Mouse (Mus musculus) forebrain, postnatal 0 days (tissue): ENCODE results near the gene Ccdc73. TPM values are rescaled to one million over a fixed set of nuclear protein-coding genes. Genes with fewer than 3 reads are reported as not detected.
"Not testable (repeated sequence)": the region's sequence is repeated elsewhere in the genome, so short reads cannot be mapped to it uniquely, and the experiment has no call there.

Experiments used
- ATAC-seq: fragments of 200-750 bp; cut with Nextera tagmentation; 2 replicates; pipeline ENCODE4 v1.8.0; 2017; ENCODE audit warnings: mild to moderate bottlenecking, moderate library complexity
- DNase-seq: peaks from one replicate; pipeline ENCODE4 v3.0.0-alpha.2; 2015
- H3K27ac ChIP-seq: fragments of 300-500 bp; sonication (generic); 2 replicates; pipeline ENCODE4 v1.5.1; 2014; ENCODE audit warnings: low read depth, mild to moderate bottlenecking, antibody characterized with exemption, low read length, moderate library complexity, mixed read lengths
- H3K27me3 ChIP-seq: fragments of 300-500 bp; sonication (generic); 2 replicates; pipeline ENCODE4 v1.6.1; 2014; ENCODE audit warnings: mild to moderate bottlenecking, low read length, mixed read lengths; ENCODE audit not compliant: insufficient read depth
- H3K36me3 ChIP-seq: fragments of 300-500 bp; sonication (generic); 2 replicates; pipeline ENCODE4 v1.6.1; 2014; ENCODE audit warnings: mild to moderate bottlenecking, moderate library complexity; ENCODE audit not compliant: insufficient read depth
- H3K4me1 ChIP-seq: fragments of 300-500 bp; sonication (generic); 2 replicates; pipeline ENCODE4 v1.6.1; 2014; ENCODE audit warnings: antibody characterized with exemption; ENCODE audit not compliant: insufficient read depth
- H3K4me2 ChIP-seq: fragments of 300-500 bp; sonication (generic); 2 replicates; pipeline ENCODE4 v1.6.1; 2014; ENCODE audit warnings: low read depth, mild to moderate bottlenecking, moderate library complexity
- H3K4me3 ChIP-seq: fragments of 300-500 bp; sonication (generic); 2 replicates; pipeline ENCODE4 v1.5.1; 2014; ENCODE audit warnings: low read depth, low read length, mixed read lengths
- H3K9ac ChIP-seq: fragments of 300-500 bp; sonication (generic); 2 replicates; pipeline ENCODE4 v1.6.1; 2014; ENCODE audit warnings: mild to moderate bottlenecking
- H3K9me3 ChIP-seq: fragments of 300-500 bp; sonication (generic); 2 replicates; pipeline ENCODE4 v1.6.1; 2016; ENCODE audit warnings: low read length
- CTCF ChIP-seq: sonication (generic); IDR thresholded peaks from 2 replicates; pipeline ENCODE4 v1.5.1; 2016; ENCODE audit warnings: antibody characterized with exemption, control low read depth, low read depth
- WGBS: fragments of 180-500 bp; shearing (Covaris S2); extraction: QIAGEN DNeasy Blood & Tissue Kit; methylation state at CpG from one replicate; pipeline ENCODE4 v1.1.7; 2014; 5-methylcytosine and 5-hydroxymethylcytosine counted together
- polyA plus RNA-seq: library from polyadenylated mRNA; unstranded; fragments of >200 nt; fragmentation: Nextera tagmentation; extraction: Ambion mirVana; gene quantifications from 2 replicates; pipeline ENCODE4 v1.2.1, GENCODE M21; 2015
- total RNA-seq: library from RNA; depleted of rRNA; stranded (reverse); fragments of >200 nt; gene quantifications from 2 replicates; pipeline ENCODE4 v1.2.3, GENCODE M21; 2014

Ccdc73 gene
- total and polyA plus RNA-seq, 2 experiments from 2014 or later = 3.9 TPM; not detected in 1

DNA sequence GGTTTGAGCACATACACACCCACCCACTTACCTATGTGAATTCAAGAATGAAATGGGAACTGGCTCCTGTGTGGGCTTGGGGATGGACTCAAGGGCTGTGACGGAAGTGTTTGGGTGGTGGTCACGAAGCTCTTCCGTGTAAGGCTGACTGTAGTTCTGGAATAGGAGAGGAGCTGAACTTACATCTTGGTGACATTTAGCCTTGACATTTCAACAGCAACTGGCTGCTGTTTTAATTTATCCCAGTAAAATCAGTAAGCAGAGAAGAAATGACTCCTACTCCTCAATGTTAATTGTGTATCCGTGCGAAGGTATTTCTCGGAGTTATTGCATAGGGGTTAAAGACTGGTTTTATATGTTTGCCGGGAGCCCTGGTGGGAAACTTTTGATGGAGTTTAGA is 15.1 kb upstream of the Ccdc73 start:
- H3K9me3 ChIP-seq = no peaks in the 10 kb centered on the region
- 95% methylated on average over 7 of the region's 7 CpGs for WGBS
- no peak overlapping the region for H3K4me3 ChIP-seq
- no peak for DNase-seq
- no peak for TF ChIP-seq CTCF
- H3K36me3 ChIP-seq = no peaks in the 10 kb centered on the region
- H3K4me1 ChIP-seq = no peaks in the 10 kb centered on the region
- no peak overlapping the region for H3K4me2 ChIP-seq
- no peak overlapping the region for H3K27ac ChIP-seq
- no peak for ATAC-seq
- H3K27me3 ChIP-seq = 0 out of 2 replicates have a peak, but pooled peaks cover 21% of the 10 kb centered on the region
- no peak overlapping the region for H3K9ac ChIP-seq

DNA sequence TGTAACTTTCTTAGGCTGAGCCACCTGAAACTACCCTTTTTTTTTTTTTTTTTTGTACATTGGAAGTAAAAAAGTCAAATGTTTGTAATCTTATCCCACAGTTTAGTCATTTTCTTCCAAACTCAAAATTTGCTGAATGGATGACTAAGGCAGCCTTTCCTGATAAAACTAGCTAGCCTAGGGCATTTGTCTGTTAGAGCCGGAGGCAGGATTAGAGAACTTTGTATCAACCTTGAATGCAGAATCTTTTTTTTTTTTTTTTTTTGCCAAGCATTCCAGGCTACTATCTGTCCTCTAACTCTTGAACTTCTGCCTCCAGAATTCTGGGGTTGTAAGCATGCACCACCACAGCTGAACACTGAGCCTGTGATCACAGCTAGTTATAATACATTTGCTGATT is 12.8 kb upstream of the Ccdc73 start:
- 69% methylated on average over 1 of the region's 1 CpGs for WGBS
- no peak for TF ChIP-seq CTCF
- H3K9ac ChIP-seq = no peak overlapping the region

DNA sequence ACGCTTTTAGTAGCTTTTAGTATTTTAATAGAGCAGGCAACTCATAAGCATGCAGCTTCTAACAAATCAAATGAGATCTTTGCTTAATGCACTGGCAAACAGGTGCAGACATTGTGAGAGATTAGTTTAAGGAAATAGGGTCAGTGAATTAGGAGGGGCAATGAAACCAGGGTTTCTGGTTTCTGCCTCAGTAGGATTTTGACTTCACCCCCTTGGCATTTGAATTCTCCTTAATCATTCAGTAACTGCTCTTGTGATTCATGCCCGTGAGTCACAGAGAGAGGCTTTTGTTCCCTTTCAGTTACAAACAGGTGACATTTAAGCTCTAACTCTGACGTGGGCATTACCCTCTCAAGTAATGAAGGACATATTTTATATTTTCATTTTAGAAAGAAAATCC is 11.9 kb upstream of the Ccdc73 start:
- WGBS = 16% methylated on average over 3 of the region's 3 CpGs

More for the DNA sequence above, 12.8 kb upstream of the Ccdc73 start:
- Histone ChIP-seq H3K4me1 (no peaks in the 10 kb centered on the region), H3K36me3 (no peaks in the 10 kb centered on the region), H3K4me2 (no peak overlapping the region), H3K4me3 (no peak overlapping the region), H3K9me3 (no peaks in the 10 kb centered on the region), H3K27me3 (0 out of 2 replicates have a peak, but pooled peaks cover 7% of the 10 kb centered on the region), H3K27ac (no peak overlapping the region)
- DNase-seq = no peak
- no peak for ATAC-seq

DNA sequence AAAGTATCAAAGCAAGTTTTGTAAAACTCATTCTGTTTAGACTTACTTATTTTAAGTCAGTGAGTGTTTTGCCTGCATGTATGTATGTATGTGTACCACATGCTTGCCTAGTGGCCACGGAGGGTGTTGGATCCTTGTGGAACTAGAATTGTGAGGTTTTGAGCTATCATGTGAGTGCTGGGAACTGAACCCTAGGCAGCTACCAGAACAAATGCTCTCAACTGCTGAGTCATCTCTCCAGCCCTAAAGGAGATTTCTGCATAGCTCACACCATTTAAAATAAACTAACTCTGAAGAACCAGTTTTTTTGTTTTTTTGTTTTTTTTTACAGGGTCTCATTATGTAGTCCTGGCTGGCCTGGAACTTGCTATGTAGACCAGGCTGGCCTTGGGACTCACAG is 11.4 kb upstream of the Ccdc73 start:
- no peak for DNase-seq
- H3K4me3 ChIP-seq = no peak overlapping the region
- H3K9me3 ChIP-seq = no peaks in the 10 kb centered on the region
- 67% methylated on average over 1 of the region's 1 CpGs for WGBS
- H3K27me3 ChIP-seq = 0 out of 2 replicates have a peak, but pooled peaks cover 4% of the 10 kb centered on the region
- H3K4me2 ChIP-seq = no peak overlapping the region
- H3K27ac ChIP-seq = no peak overlapping the region
- no peak overlapping the region for H3K9ac ChIP-seq
- H3K4me1 ChIP-seq = no peaks in the 10 kb centered on the region
- TF ChIP-seq CTCF = no peak
- no peaks in the 10 kb centered on the region for H3K36me3 ChIP-seq
- ATAC-seq = no peak

More for the DNA sequence above, 11.9 kb upstream of the Ccdc73 start:
- ATAC-seq = no peak
- no peaks in the 10 kb centered on the region for H3K36me3 ChIP-seq
- no peak overlapping the region for H3K27ac ChIP-seq
- no peak overlapping the region for H3K4me3 ChIP-seq
- no peak for TF ChIP-seq CTCF
- 0 out of 2 replicates have a peak, but pooled peaks cover 6% of the 10 kb centered on the region for H3K27me3 ChIP-seq
- no peaks in the 10 kb centered on the region for H3K9me3 ChIP-seq
- no peaks in the 10 kb centered on the region for H3K4me1 ChIP-seq
- H3K9ac ChIP-seq = no peak overlapping the region
- DNase-seq = no peak
- no peak overlapping the region for H3K4me2 ChIP-seq

DNA sequence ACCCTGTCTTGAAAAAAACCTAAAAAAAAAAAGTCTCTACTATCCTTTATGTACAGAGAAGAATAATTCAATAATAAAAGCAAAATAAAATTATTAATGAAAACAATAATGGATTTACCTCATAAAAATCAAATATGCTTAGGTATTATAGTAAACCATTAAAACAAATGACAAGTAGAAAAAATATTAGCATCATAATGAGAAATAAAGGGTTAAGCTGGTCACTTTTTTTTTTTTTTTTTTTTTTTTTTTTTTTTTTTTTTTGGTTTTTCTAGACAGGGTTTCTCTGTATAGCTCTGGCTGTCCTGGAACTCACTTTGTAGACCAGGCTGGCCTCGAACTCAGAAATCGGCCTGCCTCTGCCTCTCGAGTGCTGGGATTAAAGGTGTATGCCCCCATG is 9.5 kb upstream of the Ccdc73 start:
- H3K27me3 ChIP-seq, DNase-seq, ATAC-seq, H3K4me2 ChIP-seq, H3K9me3 ChIP-seq, H3K4me3 ChIP-seq, H3K27ac ChIP-seq, H3K4me1 ChIP-seq, H3K36me3 ChIP-seq, H3K9ac ChIP-seq: not testable (repeated sequence)
- WGBS = 89% methylated on average over 3 of the region's 3 CpGs

DNA sequence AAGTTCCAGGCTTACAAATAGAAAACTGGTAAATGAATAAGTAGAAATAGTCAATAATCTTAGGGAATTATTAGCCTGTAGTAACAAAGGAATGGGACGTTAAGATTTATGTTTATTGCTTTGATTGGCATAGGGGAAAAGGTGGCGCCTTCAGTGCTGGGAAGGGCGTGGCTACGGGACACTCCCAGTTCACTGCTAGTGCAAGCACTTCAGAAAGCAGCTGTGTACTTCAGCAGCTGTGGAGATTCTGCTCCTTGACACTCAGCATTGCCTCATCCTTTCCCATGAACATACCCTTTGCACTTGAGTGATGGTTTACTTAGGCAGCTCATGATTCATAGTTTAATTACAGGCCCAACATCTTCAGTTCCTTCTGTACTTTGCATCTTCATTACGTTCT is 8.5 kb upstream of the Ccdc73 start:
- DNase-seq (no peak), ATAC-seq (no peak)
- Histone ChIP-seq H3K4me1 (no peaks in the 10 kb centered on the region), H3K36me3 (no peaks in the 10 kb centered on the region), H3K9me3 (no peaks in the 10 kb centered on the region), H3K27me3 (no peaks in the 10 kb centered on the region), H3K27ac (no peak overlapping the region), H3K4me2 (no peak overlapping the region), H3K4me3 (no peak overlapping the region), H3K9ac (no peak overlapping the region)
- 85% methylated on average over 5 of the region's 5 CpGs for WGBS
- no peak for TF ChIP-seq CTCF

DNA sequence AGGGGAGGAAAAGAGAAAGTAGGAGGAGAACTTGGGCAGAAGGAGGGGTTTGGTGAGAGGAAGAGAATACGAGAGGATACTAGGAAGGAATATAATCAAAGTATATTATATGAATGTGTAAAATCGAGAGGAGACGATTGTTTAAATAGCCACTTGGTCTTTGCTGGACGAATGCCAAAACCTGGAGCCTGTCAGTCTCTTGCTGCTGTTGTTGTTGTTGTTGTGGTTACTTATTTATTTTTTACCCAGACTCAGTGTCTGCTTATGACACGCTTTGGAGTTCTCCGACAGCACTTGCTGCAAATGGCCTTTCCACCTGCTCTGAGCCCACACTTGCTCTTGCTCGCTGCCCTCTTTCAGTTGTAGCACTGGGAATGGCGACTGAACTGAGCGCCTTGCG is 7.2 kb upstream of the Ccdc73 start:
- WGBS = 76% methylated on average over 10 of the region's 10 CpGs
- H3K9ac ChIP-seq = no peak overlapping the region
- no peak for DNase-seq
- no peak overlapping the region for H3K4me2 ChIP-seq
- no peak for TF ChIP-seq CTCF
- H3K4me1 ChIP-seq = no peaks in the 10 kb centered on the region
- H3K9me3 ChIP-seq = no peaks in the 10 kb centered on the region
- no peak for ATAC-seq
- no peak overlapping the region for H3K4me3 ChIP-seq
- H3K36me3 ChIP-seq = no peaks in the 10 kb centered on the region
- no peak overlapping the region for H3K27ac ChIP-seq
- no peaks in the 10 kb centered on the region for H3K27me3 ChIP-seq
